Mouse (Mus musculus): Measurements from ENCODE around the gene Acvr1. TPM values are rescaled to one million over a fixed set of nuclear protein-coding genes. Genes with fewer than 3 reads are reported as not detected.
A peak's percentile ranks its signal among the peaks of the same experiment; 100 is the strongest.

Acvr1 gene
- polyA plus RNA-seq, 1 experiment = 35.6 TPM

DNA sequence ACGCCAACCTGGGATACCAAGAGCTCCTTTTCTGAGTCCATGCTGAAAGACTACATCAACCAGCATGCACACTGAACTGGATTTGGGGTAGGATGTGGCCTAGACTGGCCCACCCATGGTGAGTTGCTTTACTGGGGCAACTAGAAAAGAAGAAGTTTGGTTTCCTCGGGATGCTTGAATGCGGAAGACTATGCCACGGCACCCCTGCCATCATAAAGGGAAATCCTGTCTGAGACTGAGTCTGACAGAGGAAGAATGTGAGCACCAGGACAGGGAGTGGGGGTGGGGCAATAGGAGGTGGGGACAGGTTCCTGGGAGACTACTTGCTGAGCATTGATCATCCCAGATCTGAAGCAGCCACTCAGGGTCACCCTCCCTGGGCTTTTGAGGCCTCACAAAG is 32.6 kb downstream of the Acvr1 start:
- Histone ChIP-seq H3K27me3 (ENCODE audit: control insufficient read depth, insufficient read depth, insufficient read length) (no peaks in the 10 kb centered on the region), H3K4me3 (no peak overlapping the region), H3K36me3 (ENCODE audit: control insufficient read depth, insufficient read depth) (peaks cover 7% of the 10 kb centered on the region), H3K79me2 (ENCODE audit: control insufficient read depth, insufficient read depth) (peaks cover 97% of the 10 kb centered on the region), H3ac (ENCODE audit: control insufficient read depth, insufficient read length) (no peak overlapping the region), H3K4me2 (ENCODE audit: low read depth) (peak overlapping the region; percentile 94)
- TF ChIP-seq POLR2AphosphoS2 (IDR thresholded peaks at IDR 0.05; ENCODE audit: insufficient read length, low read depth) (no peak), MYOD1 (IDR thresholded peaks at IDR 0.05; ENCODE audit: control insufficient read depth in 1 of 3, insufficient read length in 2 of 3, low read depth in 2 of 3) (no peak), TCF12 (IDR thresholded peaks at IDR 0.05; ENCODE audit: insufficient read depth, poor library complexity, severe bottlenecking) (no peak), E2F4 (IDR thresholded peaks at IDR 0.05; ENCODE audit: insufficient read depth) (no peak), MAX (IDR thresholded peaks at IDR 0.05; ENCODE audit: low read depth) (no peak), POLR2A (IDR thresholded peaks at IDR 0.05; ENCODE audit: insufficient read length, low read depth) (no peak), USF1 (IDR thresholded peaks at IDR 0.05; ENCODE audit: low read depth) (no peak), CEBPB (IDR thresholded peaks at IDR 0.05; ENCODE audit: insufficient read depth, poor library complexity, severe bottlenecking) (no peak), REST (IDR thresholded peaks at IDR 0.05; ENCODE audit: insufficient read depth, insufficient read length) (no peak), TCF3 (IDR thresholded peaks at IDR 0.05; ENCODE audit: insufficient read length, low read depth) (no peak), SRF (IDR thresholded peaks at IDR 0.05; ENCODE audit: control insufficient read depth, insufficient read length, low read depth) (no peak)

GRCm38 (mm10) chr2:58533521-58534001 is 33.4 kb downstream of the Acvr1 start:
- no peak overlapping the region for H3ac ChIP-seq (ENCODE audit: control insufficient read depth, insufficient read length)
- peak overlapping the region; percentile 94 for H3K4me2 ChIP-seq (ENCODE audit: low read depth)
- peaks cover 7% of the 10 kb centered on the region for H3K36me3 ChIP-seq (ENCODE audit: control insufficient read depth, insufficient read depth)
- H3K27me3 ChIP-seq (ENCODE audit: control insufficient read depth, insufficient read depth, insufficient read length) = no peaks in the 10 kb centered on the region
- peak overlapping the region; percentile 5 for H3K4me3 ChIP-seq
- TF ChIP-seq SRF (IDR thresholded peaks at IDR 0.05; ENCODE audit: control insufficient read depth, insufficient read length, low read depth) = no peak
- peak in 1 of 3 experiments; percentile 40 for TF ChIP-seq MYOG (IDR thresholded peaks at IDR 0.05; ENCODE audit: control insufficient read depth in 1 of 3, insufficient read depth in 1 of 3, insufficient read length in 2 of 3, low read depth in 2 of 3)
- TF ChIP-seq MYOD1 (IDR thresholded peaks at IDR 0.05; ENCODE audit: control insufficient read depth in 1 of 3, insufficient read length in 2 of 3, low read depth in 2 of 3) = peak in 2 of 3 experiments; percentile 62 to 76
- H3K79me2 ChIP-seq (ENCODE audit: control insufficient read depth, insufficient read depth) = peaks cover 97% of the 10 kb centered on the region

- Histone ChIP-seq H3K4me3 (peak overlapping the region; percentile 5), H3K27me3 (ENCODE audit: control insufficient read depth, insufficient read depth, insufficient read length) (no peaks in the 10 kb centered on the region), H3ac (ENCODE audit: control insufficient read depth, insufficient read length) (no peak overlapping the region), H3K79me2 (ENCODE audit: control insufficient read depth, insufficient read depth) (peaks cover 97% of the 10 kb centered on the region), H3K36me3 (ENCODE audit: control insufficient read depth, insufficient read depth) (peaks cover 7% of the 10 kb centered on the region), H3K4me2 (ENCODE audit: low read depth) (peak overlapping the region; percentile 94)
- TF ChIP-seq E2F4 (IDR thresholded peaks at IDR 0.05; ENCODE audit: insufficient read depth) = no peak
- TF ChIP-seq TCF3 (IDR thresholded peaks at IDR 0.05; ENCODE audit: insufficient read length, low read depth) = peak; percentile 65
- peak; percentile 31 for TF ChIP-seq TCF12 (IDR thresholded peaks at IDR 0.05; ENCODE audit: insufficient read depth, poor library complexity, severe bottlenecking)
- TF ChIP-seq CEBPB (IDR thresholded peaks at IDR 0.05; ENCODE audit: insufficient read depth, poor library complexity, severe bottlenecking) = no peak
- peak; percentile 87 to 98 (median 91) for TF ChIP-seq MYOD1 (IDR thresholded peaks at IDR 0.05; ENCODE audit: control insufficient read depth in 1 of 3, insufficient read length in 2 of 3, low read depth in 2 of 3)
- no peak for TF ChIP-seq USF1 (IDR thresholded peaks at IDR 0.05; ENCODE audit: low read depth)
- no peak for TF ChIP-seq POLR2AphosphoS2 (IDR thresholded peaks at IDR 0.05; ENCODE audit: insufficient read length, low read depth)
- peak; percentile 86 to 94 (median 92) for TF ChIP-seq MYOG (IDR thresholded peaks at IDR 0.05; ENCODE audit: control insufficient read depth in 1 of 3, insufficient read depth in 1 of 3, insufficient read length in 2 of 3, low read depth in 2 of 3)
- TF ChIP-seq REST (IDR thresholded peaks at IDR 0.05; ENCODE audit: insufficient read depth, insufficient read length) = no peak
- no peak for TF ChIP-seq MAX (IDR thresholded peaks at IDR 0.05; ENCODE audit: low read depth)
- TF ChIP-seq POLR2A (IDR thresholded peaks at IDR 0.05; ENCODE audit: insufficient read length, low read depth) = peak; percentile 16
- peak; percentile 77 for TF ChIP-seq SRF (IDR thresholded peaks at IDR 0.05; ENCODE audit: control insufficient read depth, insufficient read length, low read depth)
Observed at GRCm38 (mm10) chr2:58532260-58532850, 34.6 kb downstream of the Acvr1 start.

DNA sequence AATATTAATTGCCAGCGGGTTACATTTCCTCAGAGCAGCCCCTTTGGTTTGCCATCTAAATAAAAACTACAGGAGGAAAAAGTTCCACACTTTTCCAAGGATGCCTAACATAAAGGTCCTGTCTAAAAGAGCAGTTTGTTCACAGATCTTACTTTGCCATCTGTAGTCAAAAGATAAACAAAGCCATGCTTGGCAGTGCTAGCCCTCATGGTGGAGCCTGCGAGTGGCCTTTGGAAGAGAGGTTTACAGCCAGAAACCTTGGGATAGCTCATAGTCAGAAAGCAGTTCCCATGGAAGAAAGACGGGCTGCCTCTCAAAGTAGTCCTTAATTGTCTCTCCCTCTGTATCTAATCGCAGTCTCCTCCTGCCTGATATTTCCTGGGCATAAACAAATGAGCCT is 36.4 kb downstream of the Acvr1 start:
- Histone ChIP-seq H3K36me3 (ENCODE audit: control insufficient read depth, insufficient read depth) (peaks cover under 1% of the 10 kb centered on the region), H3K4me2 (ENCODE audit: low read depth) (no peak overlapping the region), H3K79me2 (ENCODE audit: control insufficient read depth, insufficient read depth) (peaks cover 97% of the 10 kb centered on the region), H3K4me3 (no peak overlapping the region), H3ac (ENCODE audit: control insufficient read depth, insufficient read length) (no peak overlapping the region), H3K27me3 (ENCODE audit: control insufficient read depth, insufficient read depth, insufficient read length) (no peaks in the 10 kb centered on the region)
- TF ChIP-seq TCF12 (IDR thresholded peaks at IDR 0.05; ENCODE audit: insufficient read depth, poor library complexity, severe bottlenecking) (no peak), POLR2A (IDR thresholded peaks at IDR 0.05; ENCODE audit: insufficient read length, low read depth) (no peak), E2F4 (IDR thresholded peaks at IDR 0.05; ENCODE audit: insufficient read depth) (no peak), MAX (IDR thresholded peaks at IDR 0.05; ENCODE audit: low read depth) (no peak), POLR2AphosphoS2 (IDR thresholded peaks at IDR 0.05; ENCODE audit: insufficient read length, low read depth) (no peak), USF1 (IDR thresholded peaks at IDR 0.05; ENCODE audit: low read depth) (no peak), CEBPB (IDR thresholded peaks at IDR 0.05; ENCODE audit: insufficient read depth, poor library complexity, severe bottlenecking) (no peak), MYOG (IDR thresholded peaks at IDR 0.05; ENCODE audit: control insufficient read depth in 1 of 3, insufficient read depth in 1 of 3, insufficient read length in 2 of 3, low read depth in 2 of 3) (no peak), TCF3 (IDR thresholded peaks at IDR 0.05; ENCODE audit: insufficient read length, low read depth) (no peak), REST (IDR thresholded peaks at IDR 0.05; ENCODE audit: insufficient read depth, insufficient read length) (no peak), MYOD1 (IDR thresholded peaks at IDR 0.05; ENCODE audit: control insufficient read depth in 1 of 3, insufficient read length in 2 of 3, low read depth in 2 of 3) (no peak), SRF (IDR thresholded peaks at IDR 0.05; ENCODE audit: control insufficient read depth, insufficient read length, low read depth) (no peak)
